Mouse (Mus musculus) frontal cortex, adult (tissue): ENCODE results near the gene Kcna1.

Experiments
- ATAC-seq: cut with Nextera tagmentation; 2 replicates; pipeline ENCODE4 v1.9.2; 2017; ENCODE audit warnings: mild to moderate bottlenecking, moderate library complexity, mixed read lengths; ENCODE audit not compliant: low TSS enrichment

The Kcna1 gene

GRCm38 (mm10) chr6:126599201-126599995, 46.8 kb downstream of the Kcna1 start:
- peak; percentile 39 for ATAC-seq

DNA sequence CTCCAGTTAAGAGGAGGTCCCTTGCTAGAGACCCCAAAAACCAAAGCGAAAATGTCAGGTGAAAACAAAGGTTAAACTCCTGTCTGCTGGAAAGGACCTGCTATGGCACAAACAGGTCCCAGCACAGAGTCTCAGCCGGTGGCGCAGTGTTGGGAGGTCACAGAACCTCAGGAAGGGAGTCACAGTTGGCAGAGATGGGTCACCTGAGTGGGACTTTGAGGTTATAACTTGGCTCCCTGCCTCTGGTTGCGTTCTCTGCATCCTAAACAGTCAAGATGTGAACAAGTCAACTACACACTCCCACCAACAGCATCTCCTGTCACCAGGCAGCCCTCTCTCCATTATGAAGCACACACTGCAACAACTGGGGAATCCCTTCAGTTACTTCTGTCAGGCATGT, 48.4 kb downstream of the Kcna1 start:
- no peak for ATAC-seq

- ATAC-seq = peak; percentile 31; the same call in 1 of the 2 replicates
Observed at GRCm38 (mm10) chr6:126595805-126596629, 50.2 kb downstream of the Kcna1 start.

DNA sequence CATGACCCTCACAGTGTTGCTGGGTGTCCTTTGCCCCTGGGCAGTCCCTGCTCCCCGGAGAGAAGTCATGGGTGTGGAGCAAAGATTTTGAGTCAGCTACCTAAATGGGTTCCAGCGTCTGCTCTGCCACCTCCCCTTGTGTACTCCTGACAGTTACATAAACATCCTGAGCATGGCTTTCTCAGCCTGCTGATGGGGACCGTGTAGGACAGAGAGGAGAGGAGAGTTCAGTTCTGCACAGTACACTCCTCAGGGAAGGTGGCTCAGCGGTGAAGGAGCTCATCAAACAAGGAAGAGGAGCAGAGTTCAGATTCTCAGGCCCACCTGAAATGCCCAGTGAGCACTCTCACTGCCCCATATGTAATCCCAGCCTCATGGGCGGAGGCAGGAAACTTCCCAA, 51.1 kb downstream of the Kcna1 start:
- peak; percentile 25; the same call in 1 of the 2 replicates for ATAC-seq

DNA sequence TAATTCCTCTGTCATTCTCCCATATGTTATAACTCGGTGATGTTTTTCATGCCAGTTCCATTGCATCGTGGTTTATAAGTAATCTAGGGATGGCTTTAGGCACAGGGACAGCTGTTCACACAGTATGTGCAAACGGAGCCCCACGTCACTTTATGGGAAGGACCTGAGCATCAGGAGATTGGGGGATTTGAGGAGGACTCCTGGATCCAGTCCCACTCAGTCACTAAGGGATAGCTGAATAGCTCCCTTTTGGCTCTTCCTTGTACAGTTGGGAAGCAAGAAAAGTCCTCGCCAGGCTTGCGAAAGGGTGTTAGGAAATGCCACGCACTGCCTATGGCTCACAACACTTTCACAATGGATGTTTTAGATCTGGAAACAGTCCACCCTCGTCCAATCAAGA, 51.8 kb downstream of the Kcna1 start:
- ATAC-seq = peak; percentile 21

DNA sequence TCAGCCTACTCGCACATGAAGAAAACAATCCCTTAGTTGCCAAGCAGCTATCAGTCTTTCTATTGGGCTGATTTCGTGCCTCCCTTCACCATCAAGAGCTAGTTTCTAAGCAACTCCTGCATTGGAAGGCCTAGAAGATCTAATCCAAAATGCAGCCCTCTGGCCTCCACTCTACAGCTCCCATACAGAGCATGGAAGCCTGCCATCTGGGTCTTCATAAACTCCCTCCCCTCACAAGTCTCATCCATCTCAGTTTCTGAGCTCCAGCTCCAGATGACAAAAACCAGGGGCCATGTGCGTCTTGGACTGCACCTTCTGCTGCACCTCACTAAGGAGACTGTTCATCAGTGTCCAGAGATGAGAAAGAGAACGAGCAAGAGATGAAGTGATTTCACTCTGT, 52.8 kb downstream of the Kcna1 start:
- no peak for ATAC-seq
